Mouse (Mus musculus) cerebellum, adult 11-12 months (tissue): Measurements from ENCODE around the gene Ap3d1.
A peak's percentile ranks its signal among the peaks of the same experiment; 100 is the strongest.

Source experiments
- DNase-seq: peaks from one replicate; pipeline ENCODE4 v3.0.0; 2022

Gene Ap3d1

GRCm38 (mm10) chr10:80742180-80742978, at the start of gene Ap3d1:
Gene Ap3d1, minus strand, starts transcription at chr10:80742264.
- peak; percentile 99 for DNase-seq

GRCm38 (mm10) chr10:80791476-80792174, 49.6 kb upstream of the Ap3d1 start:
- DNase-seq, result peak; percentile 76

GRCm38 (mm10) chr10:80790761-80791404, 48.8 kb upstream of the Ap3d1 start:
- DNase-seq, result peak; percentile 42

- DNase-seq, result peak; percentile 36
Measured at GRCm38 (mm10) chr10:80787517-80787916, 45.5 kb upstream of the Ap3d1 start.

- DNase-seq, result peak; percentile 50
Measured at GRCm38 (mm10) chr10:80785963-80786362, 43.9 kb upstream of the Ap3d1 start.

GRCm38 (mm10) chr10:80784871-80785270, 42.8 kb upstream of the Ap3d1 start:
- no peak for DNase-seq

- no peak for DNase-seq
Measured at GRCm38 (mm10) chr10:80784302-80784701, 42.2 kb upstream of the Ap3d1 start.

GRCm38 (mm10) chr10:80779565-80779964, 37.5 kb upstream of the Ap3d1 start:
- no peak for DNase-seq

- peak; percentile 76 for DNase-seq
Measured at GRCm38 (mm10) chr10:80777123-80777522, 35.1 kb upstream of the Ap3d1 start.

GRCm38 (mm10) chr10:80776358-80776869, 34.4 kb upstream of the Ap3d1 start:
- no peak for DNase-seq

GRCm38 (mm10) chr10:80775731-80776130, 33.7 kb upstream of the Ap3d1 start:
- DNase-seq, result peak; percentile 89

- peak; percentile 74 for DNase-seq
Measured at GRCm38 (mm10) chr10:80774981-80775380, 32.9 kb upstream of the Ap3d1 start.

- peak; percentile 97 for DNase-seq
Measured at GRCm38 (mm10) chr10:80774549-80774948, 32.5 kb upstream of the Ap3d1 start.

- DNase-seq, result no peak
Measured at GRCm38 (mm10) chr10:80773816-80774215, 31.8 kb upstream of the Ap3d1 start.

GRCm38 (mm10) chr10:80768365-80768764, 26.3 kb upstream of the Ap3d1 start:
- no peak for DNase-seq

GRCm38 (mm10) chr10:80766161-80766815, 24.2 kb upstream of the Ap3d1 start:
- DNase-seq, result no peak

- no peak for DNase-seq
Measured at GRCm38 (mm10) chr10:80765746-80766145, 23.7 kb upstream of the Ap3d1 start.

GRCm38 (mm10) chr10:80763502-80763901, 21.4 kb upstream of the Ap3d1 start:
- DNase-seq, result no peak

- no peak for DNase-seq
Measured at GRCm38 (mm10) chr10:80761821-80762220, 19.8 kb upstream of the Ap3d1 start.

- no peak for DNase-seq
Measured at GRCm38 (mm10) chr10:80760596-80761524, 18.8 kb upstream of the Ap3d1 start.

GRCm38 (mm10) chr10:80758651-80759050, 16.6 kb upstream of the Ap3d1 start:
- DNase-seq, result no peak

- peak; percentile 69 for DNase-seq
Measured at GRCm38 (mm10) chr10:80757717-80758116, 15.7 kb upstream of the Ap3d1 start.
